Mouse (Mus musculus) ovary, adult 18-20 months (tissue): ENCODE measurements around the gene Etv5.

Experiments
- DNase-seq: peaks from one replicate; pipeline ENCODE4 v3.0.0; 2022; ENCODE audit warnings: low spot score, mixed read lengths

The Etv5 gene

DNA sequence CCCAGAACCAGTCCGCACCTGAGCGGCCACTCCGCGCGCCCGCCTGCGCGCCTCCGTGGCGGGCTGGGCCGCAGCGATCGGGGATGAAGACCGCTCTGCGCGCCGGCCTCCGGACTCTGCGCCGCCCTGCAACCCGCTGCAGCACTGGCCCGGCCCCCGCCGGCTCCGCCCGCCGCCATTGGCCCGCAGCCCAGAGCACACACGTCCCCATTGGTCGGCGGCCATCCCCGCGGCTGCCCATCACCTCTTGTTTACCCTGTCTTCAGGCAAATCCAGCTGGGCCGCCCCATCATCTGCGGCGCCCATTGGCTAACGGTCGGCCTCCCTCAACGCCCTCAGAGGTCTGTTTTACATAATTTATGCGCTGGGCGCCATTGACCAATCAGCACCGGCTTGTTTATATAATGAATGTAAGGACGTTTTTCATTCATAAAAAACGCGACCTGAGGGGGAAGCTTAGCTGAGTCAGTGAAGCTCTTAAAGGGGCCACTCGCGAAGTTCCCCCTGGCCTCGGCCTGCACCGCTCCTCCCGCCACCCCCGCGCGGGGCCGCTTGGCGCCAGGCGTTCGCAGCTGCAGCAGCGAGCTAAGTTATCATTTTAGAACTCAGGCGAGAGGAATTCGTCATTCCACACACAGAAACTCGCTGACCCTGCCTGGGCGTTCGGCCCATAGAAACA, at the start of gene Etv5:
Gene Etv5, minus strand, starts transcription at position 221 of the 679 bp plus-strand sequence.
- peak; percentile 99 for DNase-seq

DNA sequence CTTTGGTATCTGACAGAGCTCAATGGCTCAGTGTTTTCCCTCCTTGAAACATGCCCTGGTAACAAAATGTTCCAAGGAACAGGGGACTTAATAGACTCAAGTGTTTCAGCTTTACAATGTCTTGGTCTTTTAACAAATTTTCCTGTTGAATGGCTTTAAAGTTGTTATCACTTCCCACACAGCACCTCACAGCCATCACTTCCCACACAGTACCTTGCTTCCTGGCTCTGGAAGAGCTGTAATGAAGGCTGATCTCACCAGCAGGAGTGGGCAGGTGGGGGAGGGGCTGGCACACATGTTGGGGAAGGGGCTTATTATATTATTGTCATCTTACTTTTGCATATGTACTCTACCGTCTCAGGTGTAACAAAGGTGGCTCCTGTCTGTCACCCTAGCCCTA, 44.4 kb upstream of the Etv5 start:
- no peak for DNase-seq

DNA sequence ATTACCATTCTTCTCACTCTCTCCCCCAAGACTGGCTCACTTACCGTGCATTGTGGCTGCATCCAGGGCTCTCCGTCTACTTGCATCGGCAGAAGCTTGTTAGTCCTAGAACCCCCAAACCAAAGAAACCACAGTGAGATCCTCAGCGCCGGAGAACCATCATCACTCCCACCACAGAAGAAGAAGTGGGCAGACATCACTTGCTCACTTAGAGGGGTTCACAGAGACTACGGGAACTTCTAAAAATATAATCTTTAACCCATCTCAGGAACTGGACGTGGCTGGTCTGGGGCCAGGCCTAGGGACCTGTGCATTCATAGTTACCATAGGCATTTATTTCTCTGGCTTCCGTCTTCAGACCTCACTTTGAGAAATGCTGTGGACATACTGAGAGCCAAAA, 39.8 kb upstream of the Etv5 start:
- no peak for DNase-seq

DNA sequence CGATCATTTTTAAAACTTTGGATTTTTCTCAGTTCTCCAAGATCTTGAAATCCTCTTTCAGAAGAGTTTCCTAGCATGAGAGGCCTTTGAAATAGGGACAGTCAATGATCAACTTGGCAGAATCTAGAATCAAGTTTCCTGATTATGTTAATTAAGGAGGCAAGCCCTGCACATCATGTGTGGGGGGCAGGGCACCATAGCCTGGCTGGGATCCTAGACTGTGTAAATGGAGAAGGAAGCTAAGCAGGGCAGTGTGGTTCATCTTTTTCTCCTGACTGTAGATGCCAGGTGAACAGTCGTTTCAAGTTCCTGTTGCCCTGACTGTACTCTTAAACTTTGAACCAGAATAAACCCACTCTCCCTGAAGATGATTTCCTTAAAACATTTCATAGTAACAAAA, 32.2 kb upstream of the Etv5 start:
- no peak for DNase-seq

DNA sequence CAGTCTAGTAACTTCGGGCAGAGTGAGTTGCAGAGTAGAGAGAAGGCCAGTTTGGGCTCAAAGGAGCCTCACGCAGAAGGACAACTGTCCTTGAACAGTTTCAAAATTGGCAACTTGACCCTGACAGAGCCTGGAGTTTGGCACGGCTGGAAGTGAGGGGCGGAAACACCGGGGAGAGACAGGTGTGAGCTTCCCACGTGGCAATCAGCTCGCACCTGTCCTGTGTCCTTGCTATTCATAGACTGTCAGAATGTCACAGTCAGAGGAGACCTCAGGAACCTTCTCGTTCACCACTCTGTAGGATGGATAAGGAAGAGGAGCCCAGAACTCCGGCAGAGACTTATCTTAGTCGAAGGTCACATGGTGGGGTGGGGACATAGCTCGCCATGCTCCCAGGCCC, 29.9 kb upstream of the Etv5 start:
- DNase-seq: peak; percentile 22

DNA sequence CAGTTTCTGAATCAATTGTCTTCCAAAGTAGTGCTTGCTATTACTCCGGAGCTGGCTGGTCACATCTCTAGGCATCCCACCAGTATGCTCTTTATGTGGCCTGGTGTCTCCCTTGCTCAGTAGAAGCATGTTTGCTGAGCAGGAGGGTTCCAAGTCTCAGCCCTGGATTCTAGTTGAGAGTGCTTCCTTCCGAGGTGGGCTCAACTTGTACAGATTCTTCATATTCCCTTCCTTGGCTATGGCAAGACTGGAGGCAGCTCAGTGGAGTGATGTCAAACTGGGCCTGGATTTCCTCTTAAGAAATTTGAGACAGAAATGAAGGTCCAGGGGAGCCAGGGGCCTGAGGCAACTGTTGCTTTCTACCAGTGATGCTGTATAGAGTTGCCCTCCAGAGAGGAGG, 27.6 kb upstream of the Etv5 start:
- no peak for DNase-seq

DNA sequence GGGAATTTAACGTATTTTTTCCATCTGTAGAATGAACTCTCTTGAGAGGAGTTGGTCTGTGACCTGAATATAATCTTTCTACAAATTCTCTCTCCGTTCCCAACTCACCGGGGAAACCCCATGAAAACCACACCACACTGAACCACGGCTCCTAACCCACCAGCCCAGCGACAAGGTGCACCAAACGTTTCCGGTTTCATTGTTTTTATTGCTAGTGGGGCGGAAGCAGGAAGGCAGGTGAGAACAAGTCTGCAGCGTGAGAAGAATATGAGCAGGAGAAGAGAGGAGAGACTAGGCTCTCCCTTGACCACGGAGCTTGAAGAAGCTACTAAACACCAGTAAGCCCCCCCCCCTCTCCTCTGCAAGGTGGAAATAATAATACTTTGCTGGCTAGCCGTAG, 26.9 kb upstream of the Etv5 start:
- DNase-seq: no peak

DNA sequence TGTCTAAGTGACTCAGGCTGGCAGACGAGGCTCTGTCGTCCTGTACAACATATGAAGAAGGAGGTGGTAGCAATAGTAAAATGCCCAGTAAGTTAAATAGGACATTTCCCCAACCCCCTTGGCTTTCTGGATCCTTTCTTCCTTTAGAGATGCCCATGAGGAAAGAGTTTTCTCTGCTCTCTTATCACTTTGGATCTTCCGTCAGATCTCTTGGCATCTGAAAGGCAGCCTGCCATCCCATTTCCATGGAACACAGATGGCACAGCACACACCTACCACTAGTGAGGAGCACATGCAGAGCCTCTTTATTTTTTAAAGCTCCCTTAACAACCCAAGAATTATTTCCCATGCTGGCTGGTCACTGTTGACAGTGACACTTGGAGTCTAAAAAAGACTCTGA, 22.7 kb upstream of the Etv5 start:
- DNase-seq: no peak

DNA sequence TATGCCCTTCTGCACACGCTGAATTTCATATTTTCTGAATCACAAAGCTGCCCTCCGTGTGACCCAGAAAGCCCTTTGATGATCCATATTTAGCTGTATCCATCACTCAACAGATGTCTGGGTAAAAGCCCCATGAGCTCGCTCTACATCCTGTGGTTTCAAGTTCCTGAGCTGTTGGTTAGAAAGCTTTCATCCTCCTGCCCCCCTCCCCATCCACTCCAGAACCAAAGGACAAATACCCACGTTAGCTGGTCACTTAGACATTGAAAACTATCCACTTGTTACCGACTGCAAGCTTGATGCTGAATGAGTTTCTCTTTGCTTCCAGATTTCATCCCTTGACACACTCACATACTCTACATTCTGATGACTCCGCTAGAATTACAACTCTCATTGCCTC, 22.2 kb upstream of the Etv5 start:
- DNase-seq: no peak

DNA sequence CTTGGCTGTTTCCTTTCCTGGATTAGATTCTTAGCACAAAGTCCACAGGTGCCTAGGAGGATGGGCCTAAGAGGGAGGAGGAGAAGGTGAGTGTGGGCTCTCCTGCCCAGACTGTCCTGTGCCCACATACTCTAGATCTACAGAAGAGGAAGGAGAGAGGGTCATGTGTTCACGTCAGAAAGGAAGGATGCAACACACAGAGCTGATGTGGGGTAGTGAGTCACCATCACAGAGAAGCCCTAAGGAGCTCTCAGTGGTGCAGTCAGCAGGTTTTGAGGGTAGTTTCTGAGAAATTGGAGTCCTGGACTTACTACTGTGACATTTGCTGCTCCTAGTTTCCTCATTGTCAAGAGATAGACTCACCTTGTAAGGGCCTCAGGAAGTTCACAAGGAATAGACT, 21.4 kb upstream of the Etv5 start:
- DNase-seq: no peak

DNA sequence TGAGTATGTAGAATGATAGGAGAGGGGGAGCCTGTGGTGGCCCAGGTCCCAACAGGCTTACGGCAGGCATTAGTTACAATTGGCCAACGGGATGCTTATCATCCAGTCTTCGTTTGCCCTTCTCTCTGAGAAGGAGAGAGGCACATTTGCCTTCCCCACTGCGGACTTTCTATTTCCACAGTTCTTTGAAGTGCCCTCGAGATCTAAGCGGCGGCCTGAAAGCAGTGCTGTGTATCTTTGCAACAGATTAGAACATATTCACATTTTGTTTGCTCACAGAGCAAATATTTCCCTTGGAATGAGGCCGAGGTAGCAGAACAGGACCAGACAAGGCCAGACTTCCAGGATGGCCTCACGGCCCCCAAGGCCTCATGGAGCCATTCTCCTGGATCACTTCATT, 12.6 kb upstream of the Etv5 start:
- no peak for DNase-seq

DNA sequence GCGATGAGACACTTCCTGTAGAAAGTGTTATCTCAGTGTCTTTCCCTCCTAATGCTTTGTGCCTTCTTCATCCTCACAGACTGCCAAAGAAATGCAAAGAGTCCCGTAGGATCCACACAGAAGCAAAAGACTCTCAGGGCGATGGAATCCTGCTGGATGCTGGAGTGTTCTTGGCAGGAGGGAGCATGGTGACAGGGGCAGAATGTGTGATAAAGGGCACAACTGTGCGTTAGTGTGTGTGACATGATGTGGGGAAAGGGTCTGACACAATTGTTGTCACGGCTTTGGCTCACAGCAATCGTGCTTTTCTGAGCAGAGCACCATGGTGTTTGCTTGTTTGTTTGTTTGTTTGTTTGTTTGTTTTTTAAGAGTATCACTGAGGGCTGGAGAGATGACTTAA, 8.6 kb upstream of the Etv5 start:
- DNase-seq: no peak

DNA sequence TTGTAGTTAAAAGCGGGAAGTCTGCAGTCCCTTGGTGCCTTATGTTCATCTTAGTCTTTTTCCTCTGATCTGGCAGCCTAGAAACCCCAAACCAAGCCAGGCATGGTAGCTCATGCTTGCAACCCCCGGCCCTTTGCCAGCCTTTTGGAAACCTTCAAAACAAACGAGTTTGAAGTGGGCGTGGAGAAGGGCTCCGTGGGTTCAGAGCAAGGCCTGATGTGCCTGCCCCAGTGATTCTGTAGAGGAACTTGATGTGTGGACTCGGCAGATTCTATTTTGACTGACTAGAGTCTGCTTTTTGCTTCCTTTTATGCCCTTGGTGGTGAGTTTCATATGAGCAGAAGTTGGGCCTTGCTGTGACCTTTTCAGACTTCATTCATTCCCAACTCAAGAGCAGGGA, 5.3 kb upstream of the Etv5 start:
- DNase-seq: no peak

DNA sequence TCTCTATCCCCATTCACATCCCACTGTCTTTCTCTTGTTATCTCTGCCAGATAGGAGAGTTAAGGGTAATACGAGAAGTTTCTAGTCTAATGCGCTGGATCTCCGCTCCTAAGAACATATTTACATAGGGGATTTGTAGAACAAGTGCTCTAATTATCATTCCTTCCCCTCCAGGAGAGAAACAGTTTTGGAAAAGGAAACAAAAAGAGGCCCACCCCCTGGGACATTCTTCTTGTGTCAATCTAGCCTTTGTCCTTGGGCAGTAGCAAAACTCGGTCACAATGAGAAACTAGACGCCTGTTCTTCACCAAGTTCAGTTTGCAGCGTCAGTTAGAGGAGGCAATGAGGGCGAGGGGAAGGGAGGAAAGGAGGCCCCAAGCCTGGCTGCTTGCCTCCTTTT, 2.7 kb upstream of the Etv5 start:
- DNase-seq: no peak

DNA sequence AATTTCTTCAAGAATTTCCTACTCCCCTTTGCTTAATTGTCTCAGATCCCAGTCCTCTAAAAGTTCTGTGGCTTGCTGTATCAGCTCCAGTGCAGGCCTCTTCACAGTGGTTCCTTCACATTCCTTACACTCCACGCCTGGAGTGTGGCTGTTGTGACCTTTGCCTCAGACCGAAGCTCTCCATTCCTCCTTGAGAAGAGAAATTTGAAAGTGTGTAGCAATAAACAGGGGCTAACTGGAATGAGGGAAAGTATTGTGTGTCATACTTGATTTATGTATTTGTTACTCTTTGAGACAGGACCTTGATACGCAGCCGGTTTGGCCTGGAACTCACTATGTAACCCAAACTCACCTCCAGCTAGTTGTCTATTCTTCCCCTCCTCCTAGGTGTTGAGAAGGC, 1.8 kb upstream of the Etv5 start:
- no peak for DNase-seq

DNA sequence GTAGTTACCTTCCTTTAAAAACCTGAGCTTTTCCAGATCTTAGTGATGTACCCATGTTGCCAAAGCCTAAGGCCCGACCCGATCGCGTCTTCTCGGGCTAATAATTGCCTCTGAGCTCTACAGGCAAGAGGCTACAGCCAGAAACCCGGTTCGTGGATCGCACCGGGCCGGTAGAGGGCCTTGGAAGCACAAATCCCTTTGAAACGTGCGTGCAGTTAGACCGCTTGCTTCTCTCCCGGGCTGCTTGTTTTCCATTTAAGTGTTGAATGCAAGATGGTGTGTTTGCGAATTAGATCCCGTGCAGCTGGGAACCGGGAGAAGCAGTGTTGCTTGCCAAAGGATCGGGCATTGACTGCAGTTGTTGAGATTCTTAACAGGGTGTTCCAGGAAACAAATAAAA, 750 bp upstream of the Etv5 start:
- DNase-seq: peak; percentile 26

DNA sequence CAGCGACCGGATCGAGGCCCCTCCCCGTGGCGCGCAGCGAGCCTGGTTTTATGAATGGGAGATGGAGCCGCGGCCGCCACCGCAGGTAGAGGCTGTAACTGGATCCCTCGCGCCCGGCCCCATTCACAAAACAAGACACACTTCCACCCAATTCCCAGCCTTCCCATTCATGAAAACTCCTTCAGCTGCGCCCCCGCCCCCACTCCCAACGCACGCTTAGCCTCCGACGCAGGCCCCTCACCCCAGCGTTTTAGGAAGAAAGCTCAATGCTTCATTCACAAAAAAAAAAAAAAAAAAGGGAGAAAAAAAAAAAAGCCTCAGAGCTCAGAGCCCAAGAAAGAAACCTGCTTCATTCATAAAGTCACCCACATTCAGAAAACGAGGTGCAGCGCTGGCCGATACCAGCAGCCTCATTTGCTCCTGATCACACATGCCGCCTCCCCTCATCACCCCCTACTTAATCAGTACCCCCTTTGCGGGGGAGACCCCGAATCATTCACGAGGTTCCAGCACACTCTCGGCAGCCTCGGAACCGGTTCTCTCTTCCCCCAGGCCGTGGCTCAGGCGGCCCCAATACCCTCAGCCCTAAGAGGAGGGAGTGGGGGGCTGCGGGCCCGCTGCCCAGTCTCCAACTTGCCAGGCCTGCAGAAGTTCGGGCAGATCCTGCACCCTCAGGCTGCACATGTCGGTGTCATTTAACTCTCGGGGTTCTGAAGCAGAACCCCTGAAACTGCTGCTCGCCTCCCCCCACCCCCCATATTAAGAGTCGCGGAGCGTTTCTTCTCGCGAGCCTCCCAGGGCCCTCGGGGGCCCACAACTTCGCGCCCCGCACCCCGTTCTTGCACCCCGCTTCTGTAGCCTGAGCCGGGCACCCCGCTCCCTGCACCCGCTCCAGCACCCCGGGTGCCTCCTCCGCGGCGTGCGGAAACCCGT, 812 bp downstream of the Etv5 start:
- peak; percentile 45 for DNase-seq

DNA sequence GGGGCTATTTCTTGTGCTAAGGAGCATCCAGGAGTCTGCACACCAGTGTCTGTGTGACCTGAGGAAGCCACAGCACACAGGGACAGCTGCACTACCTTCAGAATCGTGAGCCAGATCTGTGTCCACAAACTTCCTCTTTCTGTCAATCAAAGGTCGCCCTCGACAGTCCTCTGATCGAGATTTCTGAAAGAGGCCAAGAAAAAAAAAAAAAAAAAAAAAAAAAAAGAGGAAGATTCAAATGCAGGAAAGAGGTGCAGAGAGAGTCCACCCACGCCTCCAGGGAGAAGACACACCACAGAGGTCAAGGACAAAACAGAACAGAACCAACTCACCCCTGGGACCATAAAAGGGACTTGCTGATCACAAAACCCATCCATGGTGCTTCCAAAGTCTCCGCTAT, 3.4 kb downstream of the Etv5 start:
- no peak for DNase-seq

DNA sequence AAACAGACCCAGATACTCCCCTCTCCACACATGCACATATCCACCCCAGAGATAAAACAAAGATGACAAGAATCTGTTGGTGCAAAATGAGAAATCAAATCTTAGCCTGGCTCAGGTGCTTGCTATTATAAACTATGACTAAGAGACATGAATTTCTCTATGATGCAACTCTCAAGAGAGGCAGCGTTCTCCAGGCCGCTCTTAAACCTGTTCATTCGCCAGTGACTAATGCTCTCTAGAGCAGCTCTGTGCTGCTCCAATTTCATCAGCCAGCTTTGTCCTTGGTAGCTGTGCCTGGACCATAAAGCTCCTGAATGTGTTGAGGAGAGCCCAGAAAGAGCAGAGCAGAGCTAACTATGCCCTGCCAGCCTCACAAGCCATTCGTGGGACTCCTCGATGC, 5.0 kb downstream of the Etv5 start:
- DNase-seq: no peak

DNA sequence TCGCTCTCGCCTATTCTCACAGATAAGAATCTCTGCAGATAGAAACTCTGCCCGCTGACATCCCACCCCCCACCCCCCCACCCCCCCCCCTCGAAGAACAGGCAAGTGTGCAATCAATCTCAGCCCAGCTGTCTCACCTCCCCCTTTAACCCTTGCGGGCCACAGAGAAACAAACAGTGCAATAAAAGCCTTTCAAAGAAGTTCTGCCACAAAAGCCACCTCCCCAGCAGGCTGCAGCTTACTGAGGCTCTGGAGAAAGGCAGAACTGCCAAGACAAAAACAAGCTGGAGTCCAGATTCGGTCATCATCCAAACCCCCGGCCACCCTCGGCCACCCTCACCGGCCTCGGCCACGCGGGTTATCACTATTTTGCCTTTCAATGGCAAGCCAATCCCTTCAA, 5.6 kb downstream of the Etv5 start:
- DNase-seq: no peak

DNA sequence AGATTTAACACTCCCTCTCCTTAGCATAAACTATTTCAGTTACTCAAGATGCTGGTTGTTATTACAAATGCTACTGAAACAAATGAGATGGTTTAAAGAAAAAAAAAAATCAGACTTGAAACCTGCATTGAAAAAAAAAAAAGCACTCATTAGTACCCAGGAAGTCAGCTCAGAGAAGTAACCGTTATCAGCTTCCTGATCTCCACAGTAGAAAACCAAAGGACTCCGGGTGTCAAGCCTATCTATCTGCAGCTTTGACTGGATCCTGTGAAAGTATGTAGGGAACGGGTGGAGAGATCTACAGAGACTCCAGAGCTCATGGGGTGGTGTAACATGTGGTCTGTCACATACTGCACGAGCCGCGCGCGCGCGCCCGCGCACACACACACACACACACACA, 7.7 kb downstream of the Etv5 start:
- DNase-seq: no peak

DNA sequence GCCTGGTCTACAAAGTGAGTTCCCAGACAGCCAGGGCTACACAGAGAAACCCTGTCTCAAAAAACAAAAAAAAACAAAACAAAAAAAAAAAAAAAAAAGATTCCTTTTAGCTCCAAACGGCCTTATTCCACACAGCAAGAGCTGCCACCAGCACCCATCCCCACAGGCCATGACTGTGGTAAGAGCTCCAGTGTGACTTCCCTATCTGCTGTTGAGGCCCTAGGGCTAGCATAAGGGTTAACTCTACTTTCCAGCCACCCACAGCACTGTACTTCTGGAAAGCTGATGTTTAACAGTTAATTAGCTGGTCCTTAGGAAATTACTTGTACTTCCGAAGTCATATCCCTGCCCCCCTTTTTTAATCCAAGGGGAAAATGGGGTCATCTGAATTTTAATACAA, 8.2 kb downstream of the Etv5 start:
- no peak for DNase-seq

DNA sequence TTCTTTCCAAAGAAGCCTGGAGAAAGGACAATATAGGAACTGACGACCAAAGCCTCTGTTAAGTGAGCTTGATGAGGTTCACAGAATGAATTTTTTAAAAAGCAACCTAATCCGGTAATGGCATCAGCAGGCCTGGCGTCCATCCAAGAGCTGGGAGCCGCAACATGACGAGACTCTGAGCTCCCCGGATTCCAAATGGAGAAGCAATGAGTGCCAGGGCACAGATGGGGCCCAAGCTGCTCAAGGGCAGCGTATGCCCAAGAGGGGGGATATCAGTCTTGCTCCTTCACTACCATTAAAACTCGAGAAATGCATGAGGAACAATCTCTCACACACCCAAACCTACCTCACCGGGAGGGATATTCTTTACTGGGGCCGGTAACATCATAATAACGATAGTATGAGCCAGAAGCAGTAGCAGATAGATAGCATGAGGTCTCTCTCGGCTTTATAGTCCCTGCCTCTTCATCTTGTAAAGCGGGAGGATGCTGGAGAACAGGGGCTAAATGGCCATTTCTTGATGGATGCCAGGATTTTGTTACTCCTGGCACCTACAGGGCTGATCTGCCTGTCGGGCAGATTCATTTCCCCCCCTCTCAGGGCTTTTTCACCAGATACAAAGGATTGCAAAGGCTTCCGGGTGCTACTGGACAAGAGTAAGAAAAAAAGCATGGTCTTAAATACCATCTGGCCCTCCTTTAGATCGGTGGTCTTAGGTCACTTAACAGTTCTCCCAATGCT, 9.1 kb downstream of the Etv5 start:
- DNase-seq: no peak
